Mouse (Mus musculus): ENCODE data around the gene Mob3c. TPM values are rescaled to one million over a fixed set of nuclear protein-coding genes. Genes with fewer than 3 reads are reported as not detected.

The Mob3c gene
- polyA plus RNA-seq, 1 experiment from 2014 or later: 8.8 TPM

- WGBS: 33% methylated on average over 1 of the region's 1 CpGs
- H3K4me1 ChIP-seq (replicated peaks): peaks cover 16% of the 10 kb centered on the region
- peaks cover 17% of the 10 kb centered on the region for H3K27me3 ChIP-seq
- H3K9me3 ChIP-seq: no peaks in the 10 kb centered on the region
- no peak overlapping the region for H3K4me3 ChIP-seq (replicated peaks)
- ATAC-seq (ENCODE audit: insufficient number of reproducible peaks, insufficient read depth, low FRiP score, low TSS enrichment, low read depth): no peak
- H3K4me2 ChIP-seq: no peak overlapping the region
- no peak overlapping the region for H3K27ac ChIP-seq
- peaks cover 9% of the 10 kb centered on the region for H3K36me3 ChIP-seq
- H3K9ac ChIP-seq (replicated peaks): no peak overlapping the region
These were observed 53.3 kb downstream of the Mob3c start for GRCm38 (mm10) chr4:115881183-115881582.

GRCm38 (mm10) chr4:115882195-115882594 lies 54.3 kb downstream of the Mob3c start:
- peaks cover 16% of the 10 kb centered on the region for H3K4me1 ChIP-seq (replicated peaks)
- H3K27me3 ChIP-seq: peaks cover 17% of the 10 kb centered on the region
- 52% methylated on average over 4 of the region's 4 CpGs for WGBS
- H3K4me2 ChIP-seq: no peak overlapping the region
- no peak overlapping the region for H3K4me3 ChIP-seq (replicated peaks)
- 0 out of 2 replicates have a peak, but pooled peaks have one; percentile 7 for ATAC-seq (ENCODE audit: insufficient number of reproducible peaks, insufficient read depth, low FRiP score, low TSS enrichment, low read depth)
- H3K9ac ChIP-seq (replicated peaks): no peak overlapping the region
- no peak overlapping the region for H3K27ac ChIP-seq
- no peaks in the 10 kb centered on the region for H3K36me3 ChIP-seq
- no peaks in the 10 kb centered on the region for H3K9me3 ChIP-seq

GRCm38 (mm10) chr4:115884022-115884421 lies 56.1 kb downstream of the Mob3c start, which contains the start of gene Kncn:
Kncn (plus strand) TSS chr4:115884400.
- H3K9ac ChIP-seq (replicated peaks): no peak within 1 kb of the TSS
- H3K27me3 ChIP-seq: peaks cover 8% of the 10 kb centered on the region
- 63% methylated on average over 6 of the region's 6 CpGs for WGBS
- no peak within 1 kb of the TSS for H3K4me2 ChIP-seq
- H3K4me1 ChIP-seq (replicated peaks): 0 out of 2 replicates have a peak, but pooled peaks cover 4% of the 10 kb centered on the region
- H3K36me3 ChIP-seq: no peaks in the 10 kb centered on the region
- no peaks in the 10 kb centered on the region for H3K9me3 ChIP-seq
- no peak within 1 kb of the TSS for H3K27ac ChIP-seq
- H3K4me3 ChIP-seq (replicated peaks): no peak within 1 kb of the TSS
- no peak for ATAC-seq (ENCODE audit: insufficient number of reproducible peaks, insufficient read depth, low FRiP score, low TSS enrichment, low read depth)

Other genes starting within 250 kb of the Mob3c start
- gene Cyp4a32, start 227.1 kb upstream of the Mob3c start, polyA plus RNA-seq (2016; fragmentation: Nextera tagmentation; extraction: Ambion mirVana): not detected in 2 replicates
- gene Cyp4b1, start 180.4 kb upstream of the Mob3c start, polyA plus RNA-seq (2016; fragmentation: Nextera tagmentation; extraction: Ambion mirVana): not detected in 2 replicates
- 31.9 and 35.2 TPM in 2 replicates for gene Efcab14, start 90.3 kb upstream of the Mob3c start, polyA plus RNA-seq (2016; fragmentation: Nextera tagmentation; extraction: Ambion mirVana)
- gene Tex38, start 47.1 kb upstream of the Mob3c start, polyA plus RNA-seq (2016; fragmentation: Nextera tagmentation; extraction: Ambion mirVana): 0.36 TPM in 1 of 2 replicates, not detected in the other
- gene Atpaf1, start 43.3 kb upstream of the Mob3c start, polyA plus RNA-seq (2016; fragmentation: Nextera tagmentation; extraction: Ambion mirVana): 65.5 and 68.7 TPM in 2 replicates
- gene Mknk1, start 11.1 kb downstream of the Mob3c start, polyA plus RNA-seq (2016; fragmentation: Nextera tagmentation; extraction: Ambion mirVana): 33.6 and 38.0 TPM in 2 replicates
- not detected in 2 replicates for gene Kncn, start 56.3 kb downstream of the Mob3c start, polyA plus RNA-seq (2016; fragmentation: Nextera tagmentation; extraction: Ambion mirVana)
- 0.13 and 0.38 TPM in 2 replicates for gene 6430628N08Rik, start 62.6 kb downstream of the Mob3c start, polyA plus RNA-seq (2016; fragmentation: Nextera tagmentation; extraction: Ambion mirVana)
- gene Dmbx1, start 111.8 kb downstream of the Mob3c start, polyA plus RNA-seq (2016; fragmentation: Nextera tagmentation; extraction: Ambion mirVana): 0.08 and 0.13 TPM in 2 replicates
- gene Faah, start 189.8 kb downstream of the Mob3c start, polyA plus RNA-seq (2016; fragmentation: Nextera tagmentation; extraction: Ambion mirVana): 0.81 and 1.1 TPM in 2 replicates
- gene Nsun4, start 225.8 kb downstream of the Mob3c start, polyA plus RNA-seq (2016; fragmentation: Nextera tagmentation; extraction: Ambion mirVana): 18.4 and 21.1 TPM in 2 replicates
- gene Uqcrh, start 247.0 kb downstream of the Mob3c start, polyA plus RNA-seq (2016; fragmentation: Nextera tagmentation; extraction: Ambion mirVana): 436 and 452 TPM in 2 replicates
- 78.9 and 82.6 TPM in 2 replicates for gene Lrrc41, start 247.2 kb downstream of the Mob3c start, polyA plus RNA-seq (2016; fragmentation: Nextera tagmentation; extraction: Ambion mirVana)